Mouse (Mus musculus): ENCODE results near the gene Izumo1r. TPM values are rescaled to one million over a fixed set of nuclear protein-coding genes. Genes with fewer than 3 reads are reported as not detected.

Izumo1r gene
- total and polyA plus RNA-seq, 3 experiments, result not detected

- H3K4me1 ChIP-seq (ENCODE audit: control insufficient read depth in 1 of 2, insufficient read depth in 2 of 2), result peaks cover 21 to 44% of the 10 kb centered on the region in 2 experiments
- no peaks in the 10 kb centered on the region for H3K27me3 ChIP-seq (replicated peaks)
- in situ Hi-C loops (cut with MboI; ENCODE audit: low pct_ligation_motif_present, low pct_unique_long_range_greater_than_20kb, low sequenced_read_pairs), result no loop called here
- no peak for DNase-seq (ENCODE audit: extremely low read depth)
- no peak overlapping the region for H3K9ac ChIP-seq (ENCODE audit: insufficient read depth, low read depth)
- no peak overlapping the region for H3K27ac ChIP-seq (ENCODE audit: insufficient read depth, low read depth)
- no peaks in the 10 kb centered on the region for H3K79me2 ChIP-seq (replicated peaks; ENCODE audit: control insufficient read depth, extremely low read depth, insufficient read depth, poor library complexity, severe bottlenecking)
- TF ChIP-seq ETS1 (conservative IDR thresholded peaks at IDR 0.05; ENCODE audit: low read depth, low read length) (no peak), RAD21 (IDR thresholded peaks at IDR 0.05; ENCODE audit: low read depth, low read length) (no peak), MEF2A (IDR thresholded peaks at IDR 0.05; ENCODE audit: borderline replicate concordance, low read depth, low read length) (no peak), TCF12 (IDR thresholded peaks at IDR 0.05; ENCODE audit: low read depth, low read length) (no peak), KAT2A (IDR thresholded peaks at IDR 0.05; ENCODE audit: insufficient replicate concordance, low read length) (no peak), ZC3H11A (IDR thresholded peaks at IDR 0.05; ENCODE audit: low read depth, low read length) (no peak), ZMIZ1 (IDR thresholded peaks at IDR 0.05; ENCODE audit: low read depth, low read length) (no peak), POLR2AphosphoS2 (IDR thresholded peaks at IDR 0.05; ENCODE audit: low read depth, low read length) (no peak), ZKSCAN1 (IDR thresholded peaks at IDR 0.05; ENCODE audit: borderline replicate concordance, low read depth, low read length) (no peak), EP300 (IDR thresholded peaks at IDR 0.05; ENCODE audit: low read length) (no peak)
- H3K36me3 ChIP-seq (replicated peaks in 1 of 2; ENCODE audit: control insufficient read depth in 1 of 2, insufficient read depth in 1 of 2, low read length in 1 of 2), result no peaks in the 10 kb centered on the region
- H3K4me3 ChIP-seq (replicated peaks in 1 of 3; ENCODE audit: low read depth in 2 of 3, low read length in 2 of 3, poor library complexity in 1 of 3), result no peak overlapping the region
- dilution Hi-C loops (cut with MboI; ENCODE audit: extremely low pct_ligation_motif_present, extremely low pct_unique_long_range_greater_than_20kb, low sequenced_read_pairs), result no loop called here
- H3K4me2 ChIP-seq (ENCODE audit: insufficient read depth, low read depth, poor library complexity, severe bottlenecking), result no peak overlapping the region
- H3K9me3 ChIP-seq (replicated peaks; ENCODE audit: low read length), result no peaks in the 10 kb centered on the region
These were observed 19.9 kb upstream of the Izumo1r start for GRCm38 (mm10) chr9:14923625-14924024.

GRCm38 (mm10) chr9:14921971-14922560, 18.3 kb upstream of the Izumo1r start:
- TF ChIP-seq USF1 (IDR thresholded peaks at IDR 0.05; ENCODE audit: low read depth, low read length) (no peak), EP300 (IDR thresholded peaks at IDR 0.05; ENCODE audit: low read length) (no peak), MAZ (IDR thresholded peaks at IDR 0.05; ENCODE audit: low read depth, low read length) (no peak), CHD2 (IDR thresholded peaks at IDR 0.05; ENCODE audit: low read length) (no peak), ZKSCAN1 (IDR thresholded peaks at IDR 0.05; ENCODE audit: borderline replicate concordance, low read depth, low read length) (no peak), ZNF384 (IDR thresholded peaks at IDR 0.05; ENCODE audit: low read depth, low read length) (no peak), SMC3 (IDR thresholded peaks at IDR 0.05; ENCODE audit: low read depth, low read length) (no peak), ETS1 (conservative IDR thresholded peaks at IDR 0.05; ENCODE audit: low read depth, low read length) (no peak), MYC (IDR thresholded peaks at IDR 0.05; ENCODE audit: low read depth, low read length) (no peak), ELF1 (IDR thresholded peaks at IDR 0.05; ENCODE audit: low read depth, low read length) (no peak), MAX (IDR thresholded peaks at IDR 0.05; ENCODE audit: low read length) (no peak), HCFC1 (IDR thresholded peaks at IDR 0.05; ENCODE audit: low read depth, low read length) (no peak), GABPA (IDR thresholded peaks at IDR 0.05; ENCODE audit: insufficient replicate concordance, low read depth, low read length) (no peak)
- in situ Hi-C loops (cut with MboI; ENCODE audit: low pct_ligation_motif_present, low pct_unique_long_range_greater_than_20kb, low sequenced_read_pairs) (no loop called here), dilution Hi-C loops (cut with MboI; ENCODE audit: extremely low pct_ligation_motif_present, extremely low pct_unique_long_range_greater_than_20kb, low sequenced_read_pairs) (no loop called here)
- Histone ChIP-seq H3K36me3 (replicated peaks in 1 of 2; ENCODE audit: control insufficient read depth in 1 of 2, insufficient read depth in 1 of 2, low read length in 1 of 2) (no peaks in the 10 kb centered on the region), H3K4me2 (ENCODE audit: insufficient read depth, low read depth, poor library complexity, severe bottlenecking) (no peak overlapping the region), H3K9me3 (replicated peaks; ENCODE audit: low read length) (no peaks in the 10 kb centered on the region), H3K9ac (ENCODE audit: insufficient read depth, low read depth) (no peak overlapping the region), H3K79me2 (replicated peaks; ENCODE audit: control insufficient read depth, extremely low read depth, insufficient read depth, poor library complexity, severe bottlenecking) (no peaks in the 10 kb centered on the region), H3K4me3 (replicated peaks in 1 of 3; ENCODE audit: low read depth in 2 of 3, low read length in 2 of 3, poor library complexity in 1 of 3) (no peak overlapping the region), H3K27me3 (replicated peaks) (no peaks in the 10 kb centered on the region), H3K27ac (ENCODE audit: insufficient read depth, low read depth) (no peak overlapping the region), H3K4me1 (ENCODE audit: control insufficient read depth in 1 of 2, insufficient read depth in 2 of 2) (peaks cover 24 to 38% of the 10 kb centered on the region in 2 experiments)
- no peak for DNase-seq (ENCODE audit: extremely low read depth)
